Mouse (Mus musculus) thymus, adult 18-20 months (tissue): ENCODE results near the gene Vps26c.
"Not testable (repeated sequence)": the region's sequence is repeated elsewhere in the genome, so short reads cannot be mapped to it uniquely, and the experiment has no call there.

Experiments
- DNase-seq, 2 experiments: peaks; one replicate each; pipeline ENCODE4 v3.0.0; 2022; ENCODE audit warnings: mixed read lengths in 2 of 2

The Vps26c gene

DNA sequence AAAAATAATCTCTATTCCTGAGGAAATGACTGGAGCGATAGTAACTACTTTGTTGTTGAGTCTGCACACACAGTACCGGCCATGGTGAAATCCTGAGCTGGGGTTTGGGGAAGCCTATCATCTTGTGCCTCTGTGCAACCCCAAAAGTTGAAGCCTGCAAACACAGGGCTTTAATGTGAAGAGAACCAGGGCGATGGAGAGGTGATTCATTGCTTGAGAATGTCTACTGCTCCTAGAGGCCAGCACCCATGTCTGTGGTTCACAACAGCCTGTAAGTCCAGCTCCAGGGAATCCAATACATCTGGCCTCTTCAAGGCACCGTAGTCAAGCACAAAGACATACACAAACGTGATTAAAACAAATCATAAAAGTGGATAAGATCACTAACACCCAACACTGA is 39.3 kb downstream of the Vps26c start:
- DNase-seq, result no peak

DNA sequence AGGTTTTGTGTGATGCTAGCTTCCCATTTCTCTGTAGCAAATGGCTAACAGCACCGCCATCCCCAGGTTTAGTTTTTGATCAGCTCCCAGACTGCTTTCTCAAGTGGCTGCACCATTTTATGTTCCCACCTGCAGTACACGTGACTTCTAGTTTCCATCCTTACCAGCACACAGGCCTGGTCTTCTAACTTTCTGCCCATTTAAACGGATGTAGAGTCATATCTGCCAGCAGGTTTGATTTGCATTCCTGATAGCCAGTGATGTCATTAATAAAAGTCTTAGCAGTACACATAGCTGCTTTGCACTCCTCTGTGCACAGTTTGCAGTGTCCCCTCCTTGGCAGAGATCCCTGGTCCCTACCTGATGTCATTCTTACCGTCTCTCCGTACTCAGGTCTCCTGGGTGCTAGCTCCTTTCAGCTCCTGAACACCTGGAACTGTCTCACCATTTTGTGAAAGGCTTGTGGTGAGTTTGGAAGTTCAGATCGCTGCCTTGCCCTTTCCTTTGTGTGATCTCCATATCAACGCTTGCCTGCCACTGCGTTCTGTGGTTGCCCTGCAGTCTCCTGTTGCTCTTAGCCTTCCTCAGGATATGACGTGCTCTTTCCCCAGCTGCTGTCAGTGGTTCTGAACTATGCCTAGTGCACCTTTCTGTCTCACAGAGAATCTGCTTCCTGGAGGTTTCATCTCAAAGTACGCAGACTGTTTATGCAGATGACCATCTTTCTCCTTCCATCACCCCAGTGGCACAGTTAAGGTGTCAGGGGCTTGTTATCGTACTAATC is 41.7 kb downstream of the Vps26c start:
- no peak for DNase-seq

DNA sequence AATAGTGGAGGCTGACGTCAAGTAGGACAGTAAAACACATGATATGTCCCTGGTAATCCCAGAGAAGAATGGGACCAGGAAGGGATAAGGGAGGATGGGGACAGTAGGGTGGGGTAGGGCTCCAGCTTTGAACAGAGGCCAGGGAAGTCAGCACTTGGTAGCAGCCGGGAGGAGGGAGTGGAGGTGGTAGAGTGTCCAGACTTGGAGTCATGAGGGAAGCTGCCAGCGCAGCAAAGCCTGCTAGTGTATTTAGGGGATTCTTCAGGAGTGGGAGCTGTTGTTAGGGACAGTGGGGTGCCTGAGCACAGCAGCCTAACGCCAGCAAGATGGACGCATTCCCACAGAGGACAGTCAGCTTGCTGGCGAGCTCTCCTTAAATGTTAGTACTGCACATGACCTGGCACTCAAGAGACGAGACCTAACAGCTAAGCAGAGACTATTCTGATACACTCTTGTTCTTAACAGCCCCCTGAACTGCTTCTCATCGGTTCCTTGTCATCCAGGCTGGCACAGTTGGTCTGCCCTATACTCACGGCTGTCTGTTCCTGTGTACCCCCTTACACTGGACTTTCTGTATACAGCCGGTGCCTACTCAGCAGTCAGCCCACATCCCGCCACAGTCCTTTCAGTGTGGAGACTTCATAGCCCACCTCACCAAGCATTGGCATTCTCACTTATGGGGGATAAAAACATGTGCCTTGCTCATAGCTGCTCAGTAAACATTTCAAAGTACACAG is 53.4 kb downstream of the Vps26c start:
- DNase-seq, result no peak

DNA sequence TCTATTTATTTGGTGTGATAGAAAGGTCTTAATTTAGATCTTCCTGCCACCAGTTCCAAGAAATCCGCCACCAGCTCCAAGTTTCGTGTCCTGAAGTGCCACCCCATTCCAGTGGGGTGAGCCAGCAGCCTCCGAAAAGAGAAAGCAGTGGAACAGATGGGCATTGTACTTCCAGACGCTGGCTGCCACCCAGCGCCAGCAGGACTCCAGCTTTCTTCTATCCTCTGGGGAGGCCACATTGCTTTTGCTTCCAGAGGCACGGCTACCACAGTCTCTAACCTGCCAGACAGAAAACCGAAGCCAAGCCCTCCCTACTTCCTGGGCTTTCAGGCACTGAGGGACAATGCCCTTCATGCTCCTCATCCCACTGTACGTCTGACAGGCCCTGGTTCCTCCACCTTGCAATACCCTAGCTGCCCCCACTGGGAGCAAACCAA is 54.1 kb downstream of the Vps26c start:
- DNase-seq, result no peak

DNA sequence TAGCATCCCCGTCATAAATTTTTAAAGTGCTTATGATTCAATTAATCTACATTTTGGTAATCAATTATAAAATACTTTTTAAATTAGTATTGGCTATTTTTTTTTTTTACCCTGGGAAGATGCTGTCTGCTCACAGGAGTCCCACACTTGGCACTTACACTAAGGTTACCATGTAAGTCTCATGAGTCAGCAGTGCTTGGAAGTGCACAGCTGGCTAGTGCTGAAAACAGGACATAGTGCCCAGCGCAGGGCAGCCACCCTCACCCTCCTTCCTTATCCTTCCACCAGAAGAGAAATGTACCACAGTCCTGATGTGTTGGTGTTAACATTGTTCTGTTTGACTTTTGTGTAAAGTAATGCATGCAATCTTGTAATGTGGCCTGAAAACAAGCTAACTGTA is 58.2 kb downstream of the Vps26c start:
- DNase-seq, result no peak

DNA sequence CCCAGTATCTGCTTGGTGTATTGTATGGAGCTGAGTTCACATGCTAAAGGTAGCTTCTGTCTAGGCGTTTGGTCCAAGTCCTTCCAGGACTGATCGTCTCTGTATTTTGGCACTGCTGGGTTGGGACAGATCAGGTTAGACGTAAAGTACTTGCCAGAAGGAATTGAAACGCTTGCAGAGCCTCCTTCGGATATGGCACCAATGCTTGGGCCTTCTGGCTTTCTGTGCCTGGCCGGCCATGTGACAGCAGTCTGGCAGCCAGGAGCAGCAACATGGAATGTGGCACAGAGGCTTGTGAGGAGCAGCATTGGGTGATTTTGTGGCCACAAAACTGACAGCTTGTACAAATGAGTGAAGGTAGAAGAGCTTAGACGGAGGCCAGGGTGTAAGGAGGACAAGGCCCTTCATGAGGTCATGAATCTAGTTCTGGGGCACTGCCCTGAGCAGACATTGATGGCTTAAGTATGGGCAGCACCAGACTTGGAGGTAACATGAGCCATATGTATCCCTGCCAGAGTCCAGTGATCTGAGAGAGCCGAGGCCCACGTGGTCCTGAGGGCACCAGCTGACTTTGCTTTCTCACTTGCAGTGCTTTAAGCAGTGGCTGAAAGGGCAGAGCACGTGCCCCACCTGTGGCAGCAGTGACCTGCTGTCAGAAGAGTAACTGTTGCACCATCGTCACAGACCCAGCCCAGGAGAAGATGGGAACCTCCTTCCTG is 59.1 kb downstream of the Vps26c start:
- no peak for DNase-seq

DNA sequence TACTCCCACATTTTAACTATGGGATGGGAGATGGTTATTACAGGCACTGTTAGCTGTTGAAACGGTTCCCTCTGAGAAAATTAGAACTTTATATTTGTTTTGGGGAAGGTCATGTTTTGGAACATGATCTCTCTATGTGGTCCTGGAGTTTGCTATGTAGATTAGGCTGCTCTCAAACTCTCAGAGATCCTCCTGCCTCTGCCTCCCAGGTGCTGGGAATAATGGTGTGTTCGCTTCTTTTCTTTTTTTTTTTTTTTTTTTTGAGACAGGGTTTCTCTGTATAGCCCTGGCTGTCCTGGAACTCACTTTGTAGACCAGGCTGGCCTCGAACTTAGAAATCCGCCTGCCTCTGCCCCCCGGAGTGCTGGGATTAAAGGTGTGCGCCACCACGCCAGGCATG is 60.3 kb downstream of the Vps26c start:
- DNase-seq, result not testable (repeated sequence)

DNA sequence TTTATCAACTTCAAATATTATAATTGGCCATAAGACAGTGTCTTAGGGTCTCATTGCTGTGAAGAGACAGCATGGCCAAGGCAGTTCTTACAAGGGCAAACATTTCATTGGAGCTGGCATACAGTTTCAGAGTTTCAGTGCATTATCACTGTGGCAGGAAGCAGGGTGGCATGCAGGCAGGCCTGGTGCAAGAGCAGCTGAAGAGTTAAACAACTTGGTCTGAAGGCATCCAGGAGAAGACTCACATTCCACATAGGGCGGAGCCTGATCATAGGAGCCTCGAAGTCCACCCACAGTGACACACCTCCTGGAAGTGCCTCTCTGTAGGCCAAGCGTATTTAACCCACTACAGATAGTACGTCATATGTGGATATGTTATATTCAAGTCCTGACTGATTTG is 60.7 kb downstream of the Vps26c start:
- DNase-seq, result no peak

DNA sequence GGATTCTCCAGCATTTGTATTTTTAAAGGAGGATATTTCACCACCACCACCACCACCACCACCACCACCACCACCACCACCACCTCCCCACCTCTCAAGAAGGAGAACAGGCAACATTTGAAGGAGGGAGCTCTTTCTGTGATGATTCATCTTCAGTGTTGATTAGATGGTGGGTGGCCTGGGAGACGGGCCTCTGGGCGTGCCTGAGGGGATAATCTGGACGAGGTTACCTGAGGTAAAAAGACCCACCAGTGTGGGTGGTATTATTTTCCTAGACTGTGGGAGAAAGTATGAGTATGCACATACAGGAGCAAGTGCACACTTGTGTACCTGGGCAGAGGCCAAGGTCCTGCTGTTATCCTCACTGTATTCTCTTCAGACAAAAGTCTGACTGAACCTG is 62.6 kb downstream of the Vps26c start:
- no peak for DNase-seq

DNA sequence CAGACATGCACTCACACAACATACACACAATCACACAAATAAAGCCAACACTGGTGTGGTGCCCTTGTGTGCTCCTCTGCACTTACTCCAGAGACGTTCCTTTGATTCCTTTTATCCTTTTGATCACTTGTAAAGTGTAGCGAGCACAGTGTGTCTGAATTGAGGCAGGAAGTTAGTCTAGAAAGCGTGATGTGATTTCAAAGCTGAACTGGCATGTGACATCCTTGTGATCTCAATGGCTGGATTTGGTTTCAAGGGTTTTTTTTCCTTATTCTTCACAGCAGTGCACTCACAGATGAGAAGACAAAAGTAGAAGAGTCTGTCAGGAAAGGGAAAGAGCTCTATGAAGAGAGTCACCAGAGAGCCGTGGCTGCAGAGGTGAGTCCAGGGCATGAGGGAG is 72.5 kb downstream of the Vps26c start:
- no peak for DNase-seq

DNA sequence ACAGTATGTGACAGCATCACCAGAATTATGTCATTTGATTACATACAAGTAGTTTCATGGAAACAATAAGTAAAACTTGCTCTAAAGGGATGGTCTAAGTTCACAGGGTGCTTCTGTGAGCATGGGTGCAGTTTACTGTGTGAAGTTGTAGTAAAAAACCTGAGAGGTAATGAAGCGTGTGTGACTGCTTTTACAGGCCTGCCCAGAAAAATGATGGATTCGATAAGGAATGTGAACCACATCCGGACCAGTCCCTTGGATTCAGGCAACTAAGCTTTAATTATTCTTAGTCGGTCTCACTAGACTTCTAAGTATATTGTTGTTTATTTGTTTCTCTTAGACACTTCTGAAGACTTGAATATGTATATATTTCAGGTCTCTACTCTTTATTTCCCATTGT is 73.9 kb downstream of the Vps26c start:
- no peak for DNase-seq

DNA sequence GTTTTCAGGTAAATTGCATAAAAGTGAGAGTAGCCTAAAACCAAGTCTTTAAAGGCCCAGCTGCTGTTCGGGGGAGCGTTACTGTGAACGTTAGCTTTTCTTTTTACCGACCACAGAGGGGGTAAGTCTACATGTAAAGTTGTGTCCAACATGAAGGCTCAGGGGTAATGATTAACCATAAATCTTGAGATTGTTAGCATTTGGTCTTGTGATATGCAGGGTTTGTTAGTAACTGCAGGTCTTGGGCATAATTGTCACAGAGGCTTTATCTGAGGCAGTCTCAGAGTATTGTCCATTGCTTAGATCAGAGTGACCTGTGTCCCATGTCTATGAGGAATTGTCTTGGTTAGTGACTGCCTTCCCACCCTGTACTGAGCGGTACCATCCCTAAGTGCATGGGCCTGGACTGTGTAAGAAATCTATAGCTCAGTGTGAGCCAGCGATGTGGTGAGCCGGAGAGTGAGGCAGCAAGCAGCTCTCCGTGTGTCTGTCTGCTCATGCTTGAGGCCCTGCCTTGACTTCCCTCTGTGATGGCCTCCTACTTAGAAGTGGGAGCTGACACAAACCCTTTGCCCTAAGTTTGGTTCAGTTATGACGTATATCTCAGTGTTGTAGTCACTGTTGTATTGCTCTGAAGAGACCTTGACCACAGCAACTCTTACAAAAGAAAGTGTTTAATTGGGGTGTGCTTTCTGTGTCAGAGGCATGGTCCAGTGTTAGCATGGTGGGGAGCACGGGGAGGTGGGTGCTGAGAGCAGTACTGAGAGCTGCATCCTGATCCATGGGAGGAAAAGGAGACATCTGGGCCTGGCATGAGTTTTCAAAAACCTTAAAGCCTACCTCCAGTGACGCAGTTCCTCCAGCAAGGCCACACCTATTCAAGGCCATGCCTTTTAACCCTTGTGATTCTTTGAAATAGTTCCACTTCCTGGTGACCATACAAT is 74.8 kb downstream of the Vps26c start:
- DNase-seq, result no peak

DNA sequence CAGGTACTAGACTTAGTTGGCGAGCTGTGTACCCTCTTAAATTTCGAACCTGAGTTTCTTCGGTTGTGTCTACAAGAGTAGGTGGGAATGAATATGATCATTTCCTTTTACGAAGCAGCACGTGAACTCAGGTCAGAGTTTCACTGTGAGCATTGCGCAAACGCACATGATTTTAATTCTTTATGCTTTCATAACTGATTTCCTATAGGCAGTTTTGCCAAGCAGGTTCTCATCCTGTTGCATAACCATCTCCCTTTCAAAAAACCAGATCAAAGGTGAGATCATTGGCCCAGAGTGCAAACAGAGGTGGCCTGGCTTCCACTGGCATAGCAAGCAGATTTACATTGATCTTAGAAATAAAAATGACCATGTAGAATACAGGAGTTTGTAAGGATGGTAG is 77.0 kb downstream of the Vps26c start:
- no peak for DNase-seq

DNA sequence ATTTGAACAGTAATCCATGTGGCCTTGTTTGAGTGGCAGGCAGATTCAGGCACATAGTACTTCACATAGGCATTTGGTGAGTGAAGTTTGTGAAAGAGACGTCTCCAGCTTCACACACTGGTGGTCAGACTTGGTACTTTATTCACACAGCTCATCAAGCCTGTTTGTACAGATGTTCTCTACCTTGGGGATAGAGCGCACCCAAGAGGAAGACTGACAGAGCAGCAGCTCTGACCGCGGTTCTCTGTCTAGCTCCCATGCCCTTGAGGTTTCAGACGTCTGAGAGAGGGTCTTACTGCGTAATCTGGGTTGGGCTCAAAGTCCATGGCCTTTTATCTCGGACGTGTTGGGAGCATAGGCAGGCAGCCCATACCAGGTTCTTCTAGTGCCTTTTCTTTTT is 77.5 kb downstream of the Vps26c start:
- no peak for DNase-seq
